Mouse (Mus musculus) embryonic stem cell, embryonic (primary cell): ENCODE data around the gene Zpr1.

Experiments
- CTCF ChIA-PET, 4 experiments: fragments of 300-600 bp in 2 of 4; fragments of 350-600 bp in 2 of 4; sonication (Branson Sonifier 250); formaldehyde crosslinking; loops; one replicate each; lab custom pipeline; 2022; ENCODE audit warnings: inconsistent platforms in 2 of 4; lab: Charles Lee
- POLR2A ChIA-PET, 4 experiments: fragments of 300-600 bp in 2 of 4; fragments of 350-600 bp in 2 of 4; sonication (Branson Sonifier 250); formaldehyde crosslinking; loops; one replicate each; lab custom pipeline; 2022; ENCODE audit warnings: antibody characterized with exemption in 4 of 4, inconsistent platforms in 1 of 4; lab: Charles Lee

Gene Zpr1

GRCm38 (mm10) chr9:46309121-46309520 is 36.3 kb downstream of the Zpr1 start:
- ChIA-PET CTCF (interaction anchor here (0.5 to 3.1 kb wide), 43 partner anchors 9 to 1830 kb away, joined by 3 to 32 read pairs (median 4); partner anchors contain the start of genes Bud13 (in 4 of the 4), 4931429L15Rik (in 1 of the 4) and Zpr1 (in 1 of the 4)), POLR2A (interaction anchor here in 3 of 4 experiments (0.6 to 1.7 kb wide), 13 partner anchors 9 to 1404 kb away, joined by 3 to 9 read pairs (median 4); partner anchors contain the start of genes Apoa5 (in 1 of the 3), Bud13 (in 1 of the 3) and Zpr1 (in 1 of the 3))

DNA sequence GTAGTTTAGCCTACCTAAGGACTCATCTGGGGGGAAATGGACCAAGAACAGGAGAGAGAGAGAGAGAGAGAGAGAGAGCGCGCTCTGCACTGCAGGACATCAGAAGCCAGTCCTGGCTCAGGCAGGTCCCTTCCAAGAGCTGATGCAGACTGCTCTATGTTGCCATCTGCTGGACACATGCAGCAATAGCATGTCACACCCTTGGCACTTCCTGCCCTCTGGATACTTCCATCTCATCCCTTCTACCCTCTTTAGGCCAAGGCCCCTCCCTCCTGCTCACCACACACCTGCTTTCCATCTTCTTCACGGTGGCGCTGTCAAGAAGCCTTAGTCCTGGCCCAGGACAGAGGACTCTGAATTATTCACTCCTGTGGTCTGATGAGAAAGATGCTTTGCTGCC is 41.6 kb downstream of the Zpr1 start:
- CTCF ChIA-PET = interaction anchor here (0.5 to 5.2 kb wide), 55 partner anchors 8 to 1885 kb away, joined by 3 to 38 read pairs (median 4); partner anchors contain the start of genes Bud13 (in 2 of the 4), Apoa1 (in 1 of the 4) and Zpr1 (in 1 of the 4)
- POLR2A ChIA-PET = interaction anchor here (0.6 to 2.0 kb wide), 13 partner anchors 9 to 836 kb away, joined by 3 to 11 read pairs (median 4); partner anchors contain the start of gene Bud13 (in 1 of the 4)

DNA sequence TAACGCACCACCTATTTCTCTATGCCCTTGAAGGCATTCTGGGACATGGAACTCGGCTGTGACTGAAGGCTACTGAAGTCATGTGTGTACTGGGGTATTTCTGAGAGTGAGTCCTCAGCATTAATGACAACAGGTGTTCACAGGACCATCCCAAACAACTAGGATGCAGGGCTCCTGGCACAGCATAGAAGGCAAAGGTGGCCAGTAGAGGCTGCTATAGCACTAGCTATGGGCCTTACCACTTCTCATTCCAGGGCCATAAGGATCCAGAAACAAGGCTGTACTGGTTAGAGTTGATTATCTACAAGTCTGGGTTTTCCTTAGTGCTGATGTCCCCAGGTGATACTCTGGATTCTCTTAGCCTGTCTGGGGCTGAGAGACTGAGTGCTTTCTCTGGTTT is 42.1 kb downstream of the Zpr1 start:
- ChIA-PET POLR2A (interaction anchor here in 3 of 4 experiments (0.6 to 2.0 kb wide), 8 partner anchors 9 to 836 kb away, joined by 3 to 11 read pairs (median 4); partner anchors contain the start of gene Bud13 (in 1 of the 3)), CTCF (interaction anchor here (0.5 to 5.2 kb wide), 43 partner anchors 8 to 1702 kb away, joined by 3 to 38 read pairs (median 4); partner anchors contain the start of genes Bud13 (in 2 of the 4), Apoa1 (in 1 of the 4) and Zpr1 (in 1 of the 4))

GRCm38 (mm10) chr9:46315807-46316365 is 43.0 kb downstream of the Zpr1 start:
- POLR2A ChIA-PET = interaction anchor here in 1 of 4 experiments (1.6 kb wide), 1 partner anchor 8 kb away, joined by 4 read pairs; no protein-coding TSS in a partner anchor
- CTCF ChIA-PET = interaction anchor here in 3 of 4 experiments (0.6 to 5.2 kb wide), 8 partner anchors 11 to 874 kb away, joined by 3 to 38 read pairs (median 4); partner anchors contain the start of genes Pcsk7 (in 1 of the 3), Rnf214 (in 1 of the 3) and Sidt2 (in 1 of the 3)

GRCm38 (mm10) chr9:46316388-46316787 is 43.5 kb downstream of the Zpr1 start:
- CTCF ChIA-PET = interaction anchor here in 3 of 4 experiments (0.9 to 1.7 kb wide), 4 partner anchors 14 to 410 kb away, joined by 3 to 6 read pairs (median 4); partner anchors contain the start of genes Pcsk7 (in 1 of the 3), Rnf214 (in 1 of the 3) and Sidt2 (in 1 of the 3)
- POLR2A ChIA-PET = no interaction called here

- CTCF ChIA-PET = interaction anchor here in 3 of 4 experiments (0.6 to 1.7 kb wide), 4 partner anchors 13 to 362 kb away, joined by 3 to 6 read pairs (median 4); partner anchors contain the start of gene Sidt2 (in 1 of the 3)
- POLR2A ChIA-PET = interaction anchor here in 1 of 4 experiments (0.7 kb wide), 1 partner anchor 13 kb away, joined by 3 read pairs; no protein-coding TSS in a partner anchor
Measured at GRCm38 (mm10) chr9:46316909-46317308, 44.0 kb downstream of the Zpr1 start.

GRCm38 (mm10) chr9:46317957-46318356 is 45.1 kb downstream of the Zpr1 start:
- ChIA-PET POLR2A (no interaction called here), CTCF (interaction anchor here in 2 of 4 experiments (0.6 to 1.7 kb wide), 8 partner anchors 9 to 133 kb away, joined by 3 to 9 read pairs (median 4); no protein-coding TSS in a partner anchor)

DNA sequence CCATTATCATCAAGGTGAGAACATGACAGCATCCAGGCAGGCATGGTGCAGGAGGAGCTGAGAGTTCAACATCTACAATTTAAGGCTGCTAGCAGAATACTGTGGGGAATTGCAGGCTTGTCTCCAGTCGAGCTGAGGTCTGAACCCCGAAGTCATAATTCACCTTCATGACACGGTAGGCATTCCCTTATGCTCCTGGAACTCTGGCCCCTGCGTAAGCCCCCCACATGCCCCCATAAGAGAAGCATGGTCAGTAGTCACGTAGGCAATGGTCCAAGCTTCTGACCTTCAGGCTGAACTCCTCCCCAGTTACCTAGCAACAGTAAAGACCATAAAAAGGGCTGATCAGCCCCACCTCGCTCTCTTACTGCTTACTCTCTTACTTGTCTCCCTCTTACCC is 47.0 kb downstream of the Zpr1 start, which contains the start of gene 4931429L15Rik:
Gene 4931429L15Rik (minus strand): TSS at position 101 of the 400 bp plus-strand sequence.
- POLR2A ChIA-PET = interaction anchor here in 1 of 4 experiments (1.3 kb wide), 1 partner anchor 13 kb away, joined by 4 read pairs; no protein-coding TSS in a partner anchor

GRCm38 (mm10) chr9:46320461-46320860 is 47.6 kb downstream of the Zpr1 start:
- ChIA-PET CTCF (interaction anchor here in 3 of 4 experiments (0.6 to 2.2 kb wide), 6 partner anchors 9 to 19 kb away, joined by 3 to 6 read pairs (median 3); no protein-coding TSS in a partner anchor), POLR2A (interaction anchor here in 1 of 4 experiments (1.3 to 1.6 kb wide), 3 partner anchors 10 to 19 kb away, joined by 4 to 5 read pairs (median 4); no protein-coding TSS in a partner anchor)

More for the DNA sequence above, 47.0 kb downstream of the Zpr1 start, which contains the start of gene 4931429L15Rik:
- CTCF ChIA-PET = interaction anchor here in 3 of 4 experiments (0.6 to 2.2 kb wide), 3 partner anchors 10 to 18 kb away, joined by 3 to 6 read pairs (median 3); no protein-coding TSS in a partner anchor

GRCm38 (mm10) chr9:46326694-46327405 is 54.0 kb downstream of the Zpr1 start:
- ChIA-PET CTCF (interaction anchor here (0.5 to 6.2 kb wide), 11 partner anchors 8 to 89 kb away, joined by 3 to 32 read pairs (median 3); no protein-coding TSS in a partner anchor), POLR2A (interaction anchor here in 3 of 4 experiments (0.7 to 1.9 kb wide), 3 partner anchors 8 to 96 kb away, joined by 3 to 7 read pairs (median 4); partner anchors contain the start of gene Bud13 (in 1 of the 3))

- ChIA-PET CTCF (interaction anchor here (0.6 to 6.2 kb wide), 25 partner anchors 8 to 1675 kb away, joined by 3 to 38 read pairs (median 3); partner anchors contain the start of gene Bud13 (in 2 of the 4)), POLR2A (interaction anchor here in 3 of 4 experiments (0.6 to 3.1 kb wide), 13 partner anchors 10 to 421 kb away, joined by 3 to 11 read pairs (median 4); partner anchors contain the start of genes Bud13 (in 1 of the 3), Pcsk7 (in 1 of the 3) and Rnf214 (in 1 of the 3))
Measured at GRCm38 (mm10) chr9:46327706-46328571, 55.1 kb downstream of the Zpr1 start.

DNA sequence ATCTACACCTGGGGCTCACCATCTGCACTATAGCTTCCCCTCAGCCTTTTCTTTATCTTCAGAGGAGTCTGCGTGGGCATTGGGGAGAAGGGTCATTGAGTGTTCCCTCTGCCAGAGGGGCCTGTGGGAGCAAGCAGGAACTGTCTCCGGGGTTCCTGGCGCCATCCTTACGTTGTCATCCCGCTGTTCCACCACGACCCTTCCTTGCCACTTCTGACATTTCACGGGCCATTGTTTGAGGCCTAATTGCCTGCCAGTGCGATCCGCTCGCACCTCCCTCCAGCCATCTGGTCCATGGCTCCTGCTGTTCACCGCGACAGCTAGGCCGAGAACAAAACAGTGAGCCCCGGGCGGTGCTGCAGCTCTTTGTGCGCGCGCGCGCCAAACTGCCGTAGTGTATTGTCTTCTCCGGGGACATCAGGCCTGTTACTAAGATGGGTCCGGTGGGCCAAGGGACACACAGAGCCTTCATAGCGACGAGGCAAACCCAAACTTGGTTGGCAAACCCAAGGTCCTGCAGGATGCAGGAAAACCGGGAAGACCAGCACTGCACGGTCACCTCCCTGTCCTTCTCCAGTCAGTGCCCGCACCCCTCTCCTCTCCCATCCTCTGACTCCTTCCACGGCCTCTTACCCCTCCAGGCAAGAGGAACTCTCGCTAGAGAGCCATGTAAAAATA is 55.8 kb downstream of the Zpr1 start:
- POLR2A ChIA-PET = interaction anchor here (0.6 to 3.1 kb wide), 18 partner anchors 9 to 422 kb away, joined by 3 to 11 read pairs (median 4); partner anchors contain the start of genes Bud13 (in 1 of the 4), Pcsk7 (in 1 of the 4) and Rnf214 (in 1 of the 4)
- CTCF ChIA-PET = interaction anchor here (0.6 to 6.2 kb wide), 21 partner anchors 9 to 1674 kb away, joined by 3 to 38 read pairs (median 4); partner anchors contain the start of gene Bud13 (in 2 of the 4)

GRCm38 (mm10) chr9:46329250-46329648 is 56.4 kb downstream of the Zpr1 start:
- CTCF ChIA-PET = interaction anchor here in 3 of 4 experiments (0.6 to 6.2 kb wide), 18 partner anchors 9 to 392 kb away, joined by 3 to 38 read pairs (median 5); partner anchors contain the start of genes 4931429L15Rik (in 1 of the 3), Bud13 (in 1 of the 3) and Zpr1 (in 1 of the 3)

DNA sequence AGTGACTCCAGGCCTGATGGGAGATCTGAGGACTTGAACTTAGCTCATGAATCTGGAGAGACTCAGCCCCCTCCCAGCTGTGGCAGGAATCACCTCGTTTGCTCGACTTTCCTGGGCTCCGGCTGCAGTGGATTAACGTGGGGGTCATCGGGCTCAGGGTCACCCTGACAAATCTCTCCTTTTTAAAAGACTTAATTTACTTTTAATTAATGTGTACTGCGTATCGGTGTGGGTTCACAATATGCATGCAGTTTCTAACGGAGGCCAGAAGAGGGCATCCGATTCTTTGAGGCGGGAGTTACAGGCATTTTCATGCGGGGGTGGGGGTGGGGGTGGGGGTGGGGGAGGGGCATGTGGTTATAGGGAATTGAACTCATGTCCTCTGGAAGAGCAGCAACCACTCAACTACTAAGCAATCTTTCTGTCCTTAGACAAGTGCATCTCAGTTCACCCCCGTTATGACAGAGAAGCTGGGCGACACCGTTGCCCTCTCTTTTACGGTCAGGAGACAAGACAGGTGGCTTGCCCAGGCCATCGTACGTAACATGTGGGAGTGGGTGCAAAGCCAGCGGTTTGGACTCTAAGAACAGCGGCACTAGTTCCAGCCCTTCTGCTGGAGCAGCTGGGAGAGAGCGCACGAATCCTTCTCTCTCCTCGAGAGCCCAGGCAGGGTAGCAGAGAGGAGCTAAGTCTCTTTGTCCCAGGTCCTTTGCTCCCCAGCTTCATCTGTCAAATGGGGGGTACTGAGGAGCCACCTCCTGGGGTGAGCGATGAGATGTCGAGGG is 57.1 kb downstream of the Zpr1 start:
- CTCF ChIA-PET = interaction anchor here (0.5 to 6.2 kb wide), 40 partner anchors 8 to 840 kb away, joined by 3 to 38 read pairs (median 4); partner anchors contain the start of genes 4931429L15Rik (in 1 of the 4), Bud13 (in 1 of the 4), Sidt2 (in 1 of the 4) and Zpr1 (in 1 of the 4)
- POLR2A ChIA-PET = interaction anchor here (0.6 to 3.1 kb wide), 32 partner anchors 8 to 1364 kb away, joined by 3 to 11 read pairs (median 3); partner anchors contain the start of genes Bud13 (in 2 of the 4), Sidt2 (in 1 of the 4) and Ube4a (in 1 of the 4)

More at GRCm38 (mm10) chr9:46329250-46329648, 56.4 kb downstream of the Zpr1 start:
- POLR2A ChIA-PET = interaction anchor here (0.6 to 3.1 kb wide), 16 partner anchors 9 to 1364 kb away, joined by 3 to 11 read pairs (median 4); partner anchors contain the start of genes Bud13 (in 2 of the 4), Pcsk7 (in 1 of the 4), Rnf214 (in 1 of the 4) and Ube4a (in 1 of the 4)
